Mouse (Mus musculus): Measurements from ENCODE around the gene Phldb2.

DNA sequence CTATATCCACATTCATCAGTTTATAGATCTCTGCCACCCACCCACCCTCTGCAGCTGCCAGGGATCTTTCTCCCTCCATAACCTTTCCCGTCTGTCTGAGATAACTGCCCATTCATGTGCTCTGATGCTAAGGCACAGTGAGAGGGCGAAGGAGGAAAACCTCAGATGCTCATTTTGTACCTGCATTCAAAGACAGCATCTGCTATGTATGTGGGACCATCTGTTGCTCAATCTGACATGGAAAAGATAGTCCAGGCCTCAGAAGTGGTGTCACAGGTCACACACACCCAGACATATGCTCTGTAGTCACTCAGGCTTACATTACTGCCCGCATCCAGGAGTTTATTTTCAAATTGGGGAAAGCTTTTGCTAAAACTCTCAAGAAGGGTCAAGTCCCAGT is 112.4 kb downstream of the Phldb2 start:
- TF ChIP-seq CTCF (IDR thresholded peaks at IDR 0.05; ENCODE audit: borderline replicate concordance, control insufficient read depth, extremely low read depth, insufficient read depth, low read length, poor library complexity) (no peak), POLR2A (IDR thresholded peaks at IDR 0.05; ENCODE audit: control insufficient read depth, extremely low read depth, insufficient read depth, low read length, poor library complexity) (no peak)

Data from thymus, adult 2 months (tissue).